Mouse (Mus musculus): ENCODE data around the gene Lrrfip2. TPM values are rescaled to one million over a fixed set of nuclear protein-coding genes. Genes with fewer than 3 reads are reported as not detected.

Gene Lrrfip2
- total RNA-seq, 2 experiments from 2014 or later = 35.0 to 39.0 TPM

DNA sequence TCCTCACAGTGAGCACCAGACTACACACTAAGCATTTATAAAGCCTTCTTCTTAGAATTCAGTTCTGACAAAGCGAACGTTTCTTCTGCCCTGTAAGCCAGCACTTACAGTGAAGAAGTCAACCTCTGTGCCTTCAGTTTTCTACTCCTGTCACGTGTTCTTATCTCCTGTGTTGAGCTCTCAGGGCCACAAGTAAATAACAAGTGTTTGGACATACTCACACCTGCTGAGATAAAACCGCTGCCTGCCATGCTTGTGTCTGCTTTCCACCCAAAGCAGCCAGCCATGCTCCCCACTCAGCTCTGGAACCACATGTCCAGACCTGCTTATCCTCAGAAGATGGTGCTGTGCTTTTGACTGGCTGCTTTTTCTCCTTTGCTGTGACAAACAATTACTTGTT is 49.2 kb downstream of the Lrrfip2 start:
- DNase-seq = no peak

DNA sequence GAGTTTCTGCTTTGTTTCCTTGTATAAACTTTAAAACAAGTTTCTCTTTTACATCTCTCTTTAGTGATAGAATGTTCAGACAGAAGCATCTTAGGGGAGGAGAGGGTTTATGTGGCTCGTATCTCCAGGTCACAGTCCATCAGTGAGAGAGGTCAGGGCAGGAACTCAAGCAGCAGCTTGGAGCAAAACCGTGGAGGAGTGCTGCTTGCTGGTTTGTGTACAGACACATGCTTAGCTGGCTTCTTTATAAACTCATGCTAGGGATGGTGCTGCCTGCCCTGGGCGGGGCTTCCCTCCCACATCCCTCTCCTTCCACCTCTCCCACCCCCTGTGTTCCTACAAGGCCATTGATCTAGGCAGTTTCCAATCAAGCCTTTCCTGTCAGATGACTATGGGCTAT is 53.0 kb downstream of the Lrrfip2 start:
- no peak for DNase-seq

DNA sequence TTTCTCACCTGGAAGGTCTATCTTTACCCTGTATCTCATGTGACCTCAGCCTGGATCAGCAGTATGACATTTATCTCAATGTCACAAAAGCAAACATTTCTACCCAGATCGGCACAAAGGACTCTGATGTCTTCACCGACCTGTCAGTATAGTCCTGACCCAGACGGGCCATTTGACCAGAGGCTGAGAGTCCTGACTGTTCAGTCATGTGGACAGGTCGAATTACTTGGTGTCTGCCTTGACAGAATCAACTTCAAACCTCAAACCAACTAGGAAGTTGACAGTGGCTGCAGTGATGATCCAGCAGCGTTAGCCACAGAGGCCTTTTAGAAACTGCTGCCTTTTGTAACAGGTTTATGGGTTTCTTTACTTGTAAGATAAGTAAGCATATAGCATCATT is 56.7 kb downstream of the Lrrfip2 start:
- DNase-seq = no peak

DNA sequence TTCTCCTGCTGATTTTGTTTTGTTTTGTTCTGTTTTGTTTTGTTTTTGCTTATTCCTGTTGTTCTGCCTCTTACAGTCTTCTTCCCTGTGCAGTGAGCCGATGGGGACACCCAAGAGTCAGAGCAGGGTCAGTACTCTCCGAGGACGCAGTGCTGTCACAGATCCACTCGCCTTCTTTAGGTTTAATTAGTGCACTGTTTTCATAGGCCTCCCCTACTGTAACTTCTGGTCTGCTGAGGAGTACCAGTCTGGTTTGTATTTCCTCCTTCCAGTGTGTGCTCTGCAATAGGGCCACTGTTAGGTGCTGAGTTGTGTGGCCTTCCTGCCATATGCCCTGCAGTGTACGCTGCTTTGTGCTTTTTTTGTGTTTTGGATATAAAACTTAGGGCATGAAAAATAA is 61.6 kb downstream of the Lrrfip2 start:
- DNase-seq = no peak

DNA sequence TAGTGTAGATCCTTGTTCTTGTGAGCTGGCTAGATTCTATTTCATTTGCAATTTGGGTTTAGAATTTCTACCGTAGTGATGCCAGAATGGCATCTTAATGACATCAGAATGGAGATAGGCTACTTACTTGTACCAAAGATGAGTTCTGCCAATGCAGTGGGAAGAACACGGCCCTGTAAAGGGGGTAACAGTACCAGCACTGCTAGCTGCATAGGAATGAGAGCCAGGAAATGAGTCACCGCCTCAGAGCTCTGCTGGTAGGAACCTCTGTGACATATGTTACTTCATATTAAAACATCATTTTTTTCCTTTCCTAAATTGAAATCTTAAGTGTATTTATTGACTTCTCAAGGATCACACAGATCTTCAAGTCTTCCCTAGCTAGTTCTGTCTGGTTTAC is 64.8 kb downstream of the Lrrfip2 start:
- no peak for DNase-seq

DNA sequence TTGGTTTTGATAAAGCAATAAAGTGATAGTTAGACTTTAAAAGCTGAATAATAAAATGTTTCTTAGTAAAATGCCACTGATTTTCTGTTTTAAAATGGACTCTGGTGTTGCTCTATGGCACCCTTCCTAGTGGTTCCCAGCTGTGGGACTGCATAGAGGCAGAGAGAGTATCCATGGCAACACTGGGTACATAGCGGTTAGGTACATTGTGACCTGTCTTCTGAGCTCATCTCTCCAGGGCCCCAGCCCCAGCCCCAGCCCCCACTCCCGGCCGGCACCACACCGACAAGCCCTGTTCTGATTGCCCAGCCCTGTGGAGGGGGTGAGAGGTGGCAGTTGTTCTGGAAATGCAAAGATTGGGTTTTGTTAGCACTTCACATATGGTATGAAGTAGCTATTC is 67.5 kb downstream of the Lrrfip2 start:
- DNase-seq = no peak

DNA sequence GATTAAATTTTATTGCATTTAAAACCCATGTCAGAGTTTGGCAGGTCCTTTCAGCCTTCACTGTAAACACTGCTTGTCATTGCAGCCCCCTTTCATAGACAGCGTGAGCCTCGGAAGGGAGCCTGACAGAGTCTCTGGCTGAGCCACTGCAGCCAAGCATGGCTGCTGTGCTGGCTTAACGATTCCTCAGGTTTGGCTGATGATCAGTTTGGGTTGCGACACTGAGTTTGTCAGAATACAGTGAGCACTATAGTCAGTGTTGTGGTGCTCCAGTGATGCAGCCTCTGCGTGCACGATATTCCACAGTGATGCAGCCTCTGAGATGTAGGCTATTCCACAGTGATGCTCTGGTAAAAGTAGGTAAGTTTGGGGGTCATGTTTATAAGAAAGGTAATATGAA is 69.5 kb downstream of the Lrrfip2 start:
- no peak for DNase-seq

DNA sequence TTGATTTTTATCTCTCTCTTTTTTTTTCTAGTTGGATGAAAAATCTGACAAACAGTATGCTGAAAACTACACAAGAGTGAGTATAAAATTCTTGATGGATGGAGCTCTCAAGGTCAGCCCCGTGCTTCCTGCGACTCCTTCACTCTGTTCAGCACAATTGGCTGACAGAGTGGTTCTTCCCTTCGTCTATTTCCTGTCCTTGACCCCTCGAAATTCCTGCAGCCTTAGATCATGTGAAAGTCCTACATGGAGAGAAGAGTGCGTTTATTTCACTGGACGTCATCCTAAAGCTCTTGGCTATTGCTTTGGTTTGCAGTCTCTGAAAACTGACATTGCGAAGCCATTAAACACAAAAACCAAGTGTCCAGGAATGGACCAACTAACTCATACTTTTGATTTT is 71.3 kb downstream of the Lrrfip2 start:
- DNase-seq = no peak

DNA sequence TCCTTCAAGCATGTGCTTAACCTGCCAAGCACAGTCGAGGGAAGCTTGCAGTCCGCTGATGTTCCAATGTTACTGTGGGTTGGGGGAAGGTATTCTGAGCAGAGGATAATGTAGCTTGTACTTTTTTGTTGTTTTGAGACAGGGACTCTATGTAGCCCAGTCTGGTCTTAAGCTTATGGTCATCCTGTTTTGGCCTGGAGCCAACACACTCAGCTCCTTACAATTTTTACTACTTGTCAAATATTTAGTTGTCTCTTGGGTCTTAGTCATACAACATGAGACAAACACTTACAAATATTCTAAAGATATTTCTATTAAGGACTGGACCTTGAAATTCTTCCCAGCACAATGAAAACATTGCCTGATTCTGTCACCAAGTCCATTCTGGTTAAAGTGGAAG is 75.8 kb downstream of the Lrrfip2 start:
- no peak for DNase-seq

DNA sequence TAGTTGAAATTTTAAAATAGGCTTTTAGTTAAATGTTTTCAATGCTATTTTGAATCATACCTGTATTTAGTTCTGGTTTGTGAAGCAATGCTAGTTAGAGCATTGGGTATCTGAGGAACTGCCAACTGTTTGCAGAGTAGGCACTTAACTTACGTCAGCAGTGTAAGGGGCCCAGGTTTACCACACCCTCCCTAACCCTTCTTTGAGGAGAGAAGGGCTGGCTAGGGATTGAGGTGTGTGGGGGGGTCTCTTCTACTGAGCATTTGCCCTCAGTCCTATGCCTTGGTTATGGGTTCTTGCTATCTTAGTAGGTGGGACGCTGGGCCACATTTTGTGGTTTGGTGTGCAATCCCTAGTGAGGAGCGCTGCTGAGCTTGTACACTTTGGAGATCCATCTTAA is 79.7 kb downstream of the Lrrfip2 start:
- DNase-seq = no peak

DNA sequence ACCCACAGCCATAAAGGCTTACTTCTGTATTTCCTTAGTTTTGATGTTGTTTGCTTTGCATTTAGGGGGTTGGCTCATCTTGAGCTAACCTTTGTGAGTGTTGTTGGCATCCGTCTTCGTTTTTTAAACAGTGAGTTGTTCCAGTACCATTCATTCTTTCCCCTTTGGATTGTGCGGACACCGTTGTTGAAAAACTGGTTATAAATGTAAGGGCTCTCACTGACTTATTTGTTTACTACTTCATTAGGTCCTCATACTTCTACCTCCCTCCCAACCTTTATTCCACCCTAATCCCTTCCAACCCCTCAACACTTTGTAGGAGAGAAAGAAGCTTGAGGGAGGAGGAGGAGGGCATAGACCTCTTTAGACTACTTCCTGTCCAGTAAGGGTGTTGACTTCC is 80.3 kb downstream of the Lrrfip2 start:
- no peak for DNase-seq

DNA sequence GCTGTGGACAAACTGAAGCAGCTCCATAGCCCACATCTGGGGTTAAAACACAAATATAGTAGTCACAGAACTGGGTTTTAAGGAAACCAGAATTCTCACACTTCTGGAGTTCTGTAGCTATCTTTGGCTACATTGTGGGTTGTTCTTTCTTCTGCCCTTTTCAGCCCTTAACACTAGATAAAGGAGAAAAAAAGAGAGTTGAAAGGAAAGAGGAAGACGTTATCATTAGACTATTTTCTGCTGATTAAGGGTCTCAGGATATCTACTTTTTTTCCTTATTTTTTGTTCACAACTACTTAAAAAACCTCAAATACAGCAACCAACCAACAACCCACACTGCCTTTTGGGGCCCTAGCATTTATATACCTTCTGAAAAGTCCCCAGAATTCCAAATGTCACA is 80.9 kb downstream of the Lrrfip2 start:
- DNase-seq = no peak

DNA sequence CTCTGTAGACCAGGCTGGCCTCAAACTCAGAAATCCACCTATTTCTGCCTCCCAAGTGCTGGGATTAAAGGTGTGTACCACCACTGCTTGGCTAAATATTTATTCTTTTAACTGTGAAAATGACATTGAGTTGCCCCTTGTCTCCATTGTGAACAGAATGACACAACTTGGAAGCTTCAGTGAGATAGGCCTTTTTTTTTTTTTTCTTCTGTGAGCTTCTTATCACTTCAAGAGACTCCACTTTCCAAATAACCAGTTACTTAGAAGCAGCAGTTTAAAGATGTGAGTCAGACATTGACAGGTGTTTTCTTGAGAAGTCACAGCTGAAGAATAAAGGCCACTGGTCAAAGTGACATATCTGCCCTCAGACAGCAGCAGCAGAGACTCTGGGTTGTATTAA is 82.8 kb downstream of the Lrrfip2 start:
- no peak for DNase-seq

DNA sequence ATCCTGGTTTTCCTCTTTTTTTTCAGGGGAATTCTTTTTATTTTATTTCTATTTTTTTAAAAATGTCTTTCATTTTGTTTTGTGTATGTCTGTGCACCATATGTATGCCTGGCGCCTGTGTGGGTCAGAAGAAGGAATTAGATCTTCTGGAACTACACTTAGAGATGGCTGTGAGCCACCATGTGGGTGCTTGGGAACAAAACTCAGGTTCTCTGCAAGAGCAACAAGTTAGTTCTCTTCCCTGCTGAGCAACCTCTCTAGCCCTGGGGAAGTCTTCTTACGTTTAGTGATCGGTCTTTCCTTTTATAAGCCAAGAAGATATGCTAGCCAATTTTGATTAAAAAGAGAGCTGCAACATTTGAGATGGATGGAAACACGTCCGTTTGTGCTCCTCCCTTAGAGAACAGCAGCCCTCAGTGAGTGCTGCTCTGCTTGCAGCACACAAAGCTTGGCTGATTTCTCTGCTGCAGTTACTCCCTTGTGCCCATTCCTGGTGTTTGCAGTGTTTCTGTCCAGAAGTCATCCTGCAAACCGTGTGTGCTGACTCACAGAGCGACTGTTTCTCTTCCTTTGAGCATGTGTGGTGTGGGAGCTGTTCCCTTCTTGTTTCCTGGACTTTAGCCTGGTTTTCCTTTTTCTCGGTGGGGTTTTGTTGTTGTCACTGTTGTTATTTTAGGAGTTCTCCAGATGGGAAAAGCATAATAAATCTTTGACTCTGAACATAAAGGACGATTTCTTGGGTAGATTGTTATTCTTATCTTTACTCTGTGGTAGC is 87.4 kb downstream of the Lrrfip2 start:
- peak; percentile 50 to 54 for DNase-seq

DNA sequence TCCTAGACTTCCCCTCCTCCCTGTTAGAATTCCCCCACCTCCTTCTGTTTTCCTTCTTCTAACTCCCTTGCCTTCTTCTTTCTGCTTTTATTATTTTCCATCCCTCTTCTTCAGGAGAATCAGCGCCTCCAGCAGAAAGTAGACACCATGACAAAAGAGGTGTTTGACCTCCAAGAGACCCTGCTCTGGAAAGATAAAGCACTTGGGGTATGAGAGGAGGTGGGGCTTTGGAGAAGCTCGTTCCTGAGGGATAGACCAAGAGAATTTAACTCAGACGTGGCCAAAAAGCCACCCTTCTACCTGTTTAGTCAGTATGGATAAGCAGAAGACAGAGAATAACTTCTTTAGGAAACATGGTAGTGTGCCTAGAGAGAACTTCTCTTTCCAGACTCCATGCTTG is 90.3 kb downstream of the Lrrfip2 start:
- DNase-seq = no peak

DNA sequence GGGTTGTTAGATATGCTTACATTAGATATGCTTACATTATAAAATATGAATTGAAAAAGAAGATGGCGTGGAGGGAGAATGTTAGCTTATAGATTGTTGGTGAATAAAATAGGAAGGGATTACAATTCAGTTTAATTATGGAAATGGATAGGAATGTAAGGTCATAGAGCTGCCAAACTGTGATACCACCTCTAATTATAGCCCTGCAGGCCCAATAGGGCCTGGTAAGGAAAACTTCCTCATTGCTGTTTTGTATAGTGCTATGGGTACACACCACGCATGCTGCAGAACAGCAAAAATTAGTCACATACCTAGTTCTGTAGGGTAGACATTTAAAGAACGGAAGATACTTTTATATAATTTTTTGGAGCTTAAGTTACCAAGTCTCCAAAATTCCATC is 90.8 kb downstream of the Lrrfip2 start:
- no peak for DNase-seq

DNA sequence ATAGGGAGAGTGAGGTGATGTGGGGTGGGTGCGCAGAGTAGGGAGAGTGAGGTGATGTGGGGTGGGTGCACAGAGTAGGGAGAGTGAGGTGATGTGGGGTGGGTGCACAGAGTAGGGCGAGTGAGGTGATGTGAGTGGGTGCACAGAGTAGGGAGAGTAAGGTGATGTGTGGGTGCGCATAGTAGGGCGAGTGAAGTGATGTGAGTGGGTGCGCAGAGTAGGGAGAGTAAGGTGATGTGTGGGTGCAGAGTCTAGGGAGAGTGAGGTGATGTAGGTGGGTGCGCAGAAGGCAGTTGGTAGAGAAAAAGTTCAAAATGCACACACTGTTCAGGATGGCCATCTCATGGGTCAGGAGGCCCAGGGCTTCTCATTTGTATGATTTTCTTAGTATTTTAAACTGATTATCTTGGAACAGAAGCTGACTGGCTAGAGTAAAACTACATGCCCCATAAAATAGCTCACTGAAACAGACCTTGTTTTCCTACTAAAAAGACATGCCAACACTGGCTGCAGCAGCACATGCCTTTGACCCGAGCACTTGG is 91.8 kb downstream of the Lrrfip2 start:
- DNase-seq = no peak

DNA sequence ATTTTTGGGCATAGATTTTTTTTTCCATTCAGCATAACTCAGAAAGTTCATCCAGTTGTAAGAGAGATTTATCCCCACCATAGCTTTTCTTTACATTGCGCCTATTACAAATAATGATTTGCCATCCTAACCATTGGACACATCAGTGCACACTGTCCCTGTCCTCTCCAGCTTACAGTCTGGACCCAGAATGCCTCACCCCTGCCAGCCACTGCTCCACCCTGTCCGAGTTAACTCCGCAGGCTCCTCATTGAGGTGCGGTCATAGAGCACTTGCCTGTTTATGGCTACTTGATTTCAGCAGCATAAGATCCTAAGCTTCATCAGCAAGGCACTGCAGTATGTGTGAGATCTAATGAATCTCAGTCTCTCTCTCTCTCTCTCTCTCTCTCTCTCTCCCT is 93.0 kb downstream of the Lrrfip2 start:
- DNase-seq = no peak

DNA sequence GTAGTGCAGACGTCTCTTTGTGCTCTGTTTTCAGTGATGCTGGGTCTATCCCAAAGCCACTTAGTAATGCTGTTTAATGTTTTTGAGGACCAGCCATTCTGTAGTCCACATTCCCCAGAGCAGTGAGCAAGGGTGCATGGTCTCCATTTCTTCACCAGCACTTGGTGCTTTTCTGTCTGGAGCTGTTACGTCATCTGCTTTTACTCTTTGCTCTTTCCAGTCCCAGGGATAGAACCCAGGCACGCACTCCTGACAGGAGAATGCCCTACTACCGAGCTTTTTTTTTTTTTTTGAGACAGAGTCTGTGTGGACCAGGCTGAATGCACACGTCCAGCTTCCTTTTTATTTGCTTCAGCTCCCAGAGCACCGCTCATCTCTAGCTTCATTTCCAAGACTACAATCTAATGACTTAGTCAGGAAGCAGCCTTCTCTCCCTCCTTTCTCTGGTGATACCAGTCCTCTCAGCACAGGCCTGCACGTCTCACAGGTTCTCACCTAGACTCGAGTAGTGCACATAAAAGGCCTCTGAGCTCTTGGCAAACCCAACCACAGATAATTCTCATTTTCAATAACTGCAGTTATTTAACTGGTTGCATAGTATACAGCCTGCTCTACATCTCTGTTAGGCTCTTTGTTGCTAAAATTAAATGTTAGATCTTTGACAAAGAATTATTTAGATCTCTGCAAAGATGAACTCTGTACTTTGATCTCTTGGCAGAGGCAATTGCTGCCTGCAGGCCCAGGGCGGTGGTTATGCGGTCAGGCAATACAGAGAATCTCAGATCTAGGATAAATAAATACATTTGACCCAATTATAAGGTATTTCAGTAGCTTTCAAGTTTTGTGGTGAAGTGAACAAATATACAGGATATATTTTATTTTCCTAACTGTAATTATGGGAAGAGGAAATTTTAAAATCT is 94.0 kb downstream of the Lrrfip2 start:
- DNase-seq = no peak

DNA sequence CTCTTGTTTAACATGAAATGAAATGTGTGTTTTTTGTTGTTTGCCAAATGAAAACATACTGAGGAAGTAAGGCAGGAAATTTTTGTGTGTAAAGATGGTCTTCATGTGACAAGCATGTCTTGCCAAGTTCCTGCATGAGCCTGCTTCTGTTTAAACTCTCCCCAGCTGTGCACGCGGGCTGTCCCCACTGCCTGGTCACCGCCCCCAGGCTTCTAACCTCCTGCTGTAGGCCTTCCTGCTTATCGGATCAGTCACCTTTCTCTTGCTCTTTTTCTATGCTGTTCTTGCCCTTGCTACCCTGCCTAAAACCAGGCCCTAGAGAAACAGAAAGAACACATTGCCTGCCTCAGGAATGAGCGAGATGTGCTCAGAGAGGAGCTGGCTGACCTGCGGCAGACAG is 96.1 kb downstream of the Lrrfip2 start:
- peak in 1 of 2 experiments; percentile 8 for DNase-seq

DNA sequence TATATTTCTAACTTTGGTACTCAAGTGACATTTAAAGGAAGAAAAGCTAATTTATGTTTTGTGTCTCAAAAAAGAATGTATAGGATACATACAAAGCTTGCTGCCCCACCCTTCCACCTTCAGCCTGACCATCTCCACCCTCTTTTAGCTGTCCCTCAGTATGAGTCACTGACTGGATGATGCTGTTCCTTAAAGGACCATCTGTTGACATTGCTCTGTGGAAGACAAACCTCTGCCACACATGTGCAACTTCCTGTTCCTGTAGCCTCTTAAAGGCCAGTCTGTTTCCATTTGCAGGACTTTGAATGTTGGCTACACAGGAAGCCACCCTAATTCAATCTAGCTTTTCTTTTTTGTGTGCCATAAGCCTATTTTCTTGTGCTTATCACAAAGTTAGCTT is 99.0 kb downstream of the Lrrfip2 start:
- DNase-seq = no peak

DNA sequence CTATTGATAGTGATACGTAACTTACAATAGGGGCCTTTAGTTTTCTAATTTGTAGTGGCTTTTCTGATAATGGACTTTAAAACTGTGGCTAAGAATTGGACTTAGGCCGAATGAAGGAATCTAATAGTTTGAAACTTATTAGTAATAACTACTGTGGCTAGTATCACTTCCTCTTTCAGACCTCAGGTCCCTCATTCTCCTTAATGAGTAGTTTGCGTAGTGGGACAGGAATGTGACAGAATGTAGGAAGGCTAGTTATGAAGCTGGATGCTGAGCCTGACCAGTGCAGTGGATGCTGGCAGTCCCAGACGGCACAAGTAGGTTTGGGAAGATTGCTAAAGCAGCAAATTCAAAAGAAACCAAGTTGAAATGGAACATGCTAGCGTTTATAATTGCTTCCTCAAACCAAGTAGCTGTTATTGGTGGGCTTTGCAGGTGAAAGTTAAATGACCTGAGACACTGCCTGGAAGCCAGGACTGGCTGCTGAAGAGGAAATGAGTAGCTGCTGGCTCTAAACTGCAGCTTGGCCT is 103.2 kb downstream of the Lrrfip2 start:
- DNase-seq = no peak

DNA sequence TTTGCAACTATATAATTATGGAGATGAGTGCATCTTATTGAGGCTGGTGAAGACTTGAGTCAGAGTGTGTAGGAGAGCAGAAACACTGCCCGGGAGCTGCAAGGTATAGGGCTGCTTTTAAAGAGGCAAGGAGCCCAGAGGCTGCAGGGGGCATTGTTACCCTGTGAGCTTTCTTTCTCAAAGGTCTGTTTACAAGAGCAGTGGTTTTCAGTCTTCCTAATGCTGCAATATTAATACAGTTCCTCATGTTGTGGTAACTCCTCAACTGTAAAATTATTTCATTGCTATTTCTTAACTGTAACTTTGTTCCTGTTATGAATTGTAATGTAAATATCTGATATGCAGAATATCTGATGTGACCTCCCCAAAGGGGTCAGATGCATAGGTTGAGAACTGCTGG is 104.2 kb downstream of the Lrrfip2 start:
- DNase-seq = no peak
